Mouse (Mus musculus): ENCODE results near the gene Tnfsf13. TPM values are rescaled to one million over a fixed set of nuclear protein-coding genes. Genes with fewer than 3 reads are reported as not detected.
"Not testable (repeated sequence)": the region's sequence is repeated elsewhere in the genome, so short reads cannot be mapped to it uniquely, and the experiment has no call there.

Gene Tnfsf13
- total RNA-seq (2021): 1 to 10 TPM; 1.0 to 2.9 TPM
- long read RNA-seq, experiment 1, partial matches to known transcripts: 0 of 2 reads
- long read RNA-seq, experiment 1, other reads (novel, unspliced or antisense): 1 of 2 reads
- long read RNA-seq, experiment 2: 0 reads

DNA sequence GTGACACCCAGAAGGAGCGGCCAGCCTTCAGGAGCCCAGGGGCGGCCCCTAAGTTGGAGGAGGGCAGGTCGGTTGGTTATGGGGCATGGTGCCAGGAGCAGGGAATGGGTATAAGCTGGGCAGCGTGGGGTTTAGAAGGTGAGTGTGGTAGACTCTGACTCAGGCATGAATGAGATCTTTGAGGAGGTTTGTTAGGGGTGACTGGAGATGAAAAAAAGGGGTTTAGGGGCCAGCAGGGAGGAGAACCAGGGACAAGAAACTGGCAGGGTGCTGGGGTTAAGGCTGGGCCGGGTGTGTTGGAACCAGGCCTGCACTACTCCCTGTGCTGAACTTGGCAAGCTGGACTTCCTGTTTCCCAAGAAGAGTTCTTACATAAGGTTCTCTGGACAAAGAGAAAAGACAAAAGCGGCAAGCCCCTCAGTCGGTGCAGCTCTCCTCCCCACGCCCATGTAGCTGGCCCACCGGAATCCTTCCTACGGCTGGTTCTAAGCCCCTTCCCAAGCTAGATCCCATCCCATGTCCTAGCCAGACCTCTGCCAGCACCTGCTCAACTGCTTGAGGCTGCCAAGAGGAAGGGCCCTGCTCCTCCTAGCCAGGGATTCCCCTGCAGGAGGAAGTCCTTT, at the start of gene Tnfsf13:
Gene Tnfsf13 (minus strand): TSS at position 259 of the 623 bp plus-strand sequence.
- peak in 1 of 2 experiments; percentile 74 for DNase-seq (ENCODE audit: low spot score in 2 of 2)

DNA sequence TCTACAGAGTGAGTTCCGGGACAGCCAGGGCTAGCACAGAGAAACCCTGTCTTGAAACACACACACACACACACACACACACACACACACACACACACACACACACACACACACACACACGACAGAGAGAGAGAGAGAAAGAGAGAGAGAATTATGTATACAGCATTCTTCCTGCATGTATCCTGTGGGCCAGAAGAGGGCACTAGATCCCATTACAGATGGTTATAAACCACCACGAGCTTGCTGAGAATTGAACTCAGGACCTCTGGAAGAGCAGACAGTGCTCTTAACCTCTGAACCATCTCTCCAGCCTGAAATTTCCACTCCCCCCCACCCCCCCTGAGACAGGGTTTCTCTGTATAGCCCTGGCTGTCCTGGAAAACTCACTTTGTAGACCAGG, 45.8 kb upstream of the Tnfsf13 start:
- not testable (repeated sequence) for DNase-seq (ENCODE audit: low spot score in 2 of 2)

DNA sequence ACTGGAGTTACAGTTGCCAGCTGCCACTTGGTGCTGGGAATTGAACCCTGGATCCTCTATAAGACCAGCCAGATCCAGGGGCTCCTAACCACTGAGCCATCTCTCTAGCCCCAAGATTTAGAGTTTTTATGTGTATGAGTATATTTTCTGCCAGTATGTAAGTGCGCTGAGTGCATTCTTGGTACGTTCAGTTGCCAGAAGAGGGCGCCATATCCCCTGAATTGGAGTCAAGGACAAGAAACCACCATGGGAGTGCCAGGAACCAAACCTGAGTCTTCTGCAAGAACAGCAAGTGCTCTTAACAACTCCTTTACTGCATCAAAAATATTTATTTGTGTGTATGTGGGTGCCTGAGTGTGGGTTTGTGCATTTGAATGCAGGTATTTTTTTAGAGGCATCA, 43.5 kb upstream of the Tnfsf13 start:
- peak in 1 of 2 experiments; percentile 57 for DNase-seq (ENCODE audit: low spot score in 2 of 2)

DNA sequence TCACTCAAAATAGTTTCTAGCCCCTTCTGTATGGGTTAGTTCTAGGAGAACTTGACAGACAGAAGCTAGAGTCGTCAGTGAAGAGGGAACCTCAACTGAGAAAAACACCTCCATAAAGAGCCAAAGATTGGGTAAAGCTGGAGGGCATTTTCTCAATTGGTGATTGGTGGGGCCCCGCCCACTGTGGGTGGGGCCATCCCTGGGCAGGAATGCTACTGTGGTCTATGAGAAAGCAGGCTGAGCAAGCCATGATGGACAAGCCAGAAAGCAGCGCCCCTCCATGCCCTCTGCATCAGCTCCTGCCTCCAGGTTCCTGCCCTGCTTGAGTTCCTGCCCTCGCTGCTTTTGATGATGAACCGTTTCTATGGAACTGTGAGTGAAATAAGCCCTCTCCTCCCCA, 40.4 kb upstream of the Tnfsf13 start:
- no peak for DNase-seq (ENCODE audit: low spot score in 2 of 2)

DNA sequence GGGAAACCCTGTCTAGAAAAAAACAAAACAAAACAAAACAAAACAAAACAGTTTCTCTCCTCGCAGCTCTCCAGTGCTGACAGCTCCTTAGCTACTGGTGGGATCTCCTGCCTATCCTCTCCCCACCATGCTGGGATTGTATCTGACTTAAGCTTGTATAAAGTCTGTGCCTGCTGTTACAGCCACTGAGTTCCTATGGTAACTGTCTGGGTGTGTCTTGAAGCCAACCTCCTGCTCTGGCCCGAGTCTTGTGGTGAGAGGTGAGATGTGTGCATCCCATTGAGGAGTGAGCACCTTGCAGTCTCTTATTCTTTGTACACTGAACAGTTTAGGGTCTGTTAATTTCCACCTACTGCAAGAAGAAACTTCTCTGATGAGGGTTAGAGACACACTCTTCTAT, 37.5 kb upstream of the Tnfsf13 start:
- no peak for DNase-seq (ENCODE audit: low spot score in 2 of 2)

DNA sequence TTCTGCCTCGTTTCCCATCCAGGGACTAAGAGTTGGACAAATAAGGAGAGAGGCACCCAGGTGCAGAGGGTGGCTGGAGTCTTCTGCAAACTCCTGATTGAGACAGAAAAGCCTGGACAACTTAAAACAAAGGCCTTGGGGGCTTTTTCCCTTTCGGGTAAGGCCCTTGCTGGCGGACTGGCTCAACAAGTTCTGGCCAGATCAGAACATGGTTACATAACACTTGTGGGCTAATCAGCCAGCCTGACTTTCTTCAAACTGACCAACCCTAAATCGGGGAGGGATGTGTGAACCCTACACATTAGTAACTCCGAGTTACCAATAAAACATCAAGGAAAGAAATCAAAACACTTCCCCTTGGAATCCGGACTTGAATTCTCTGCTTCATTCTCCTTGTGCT, 35.3 kb upstream of the Tnfsf13 start:
- no peak for DNase-seq (ENCODE audit: low spot score in 2 of 2)

DNA sequence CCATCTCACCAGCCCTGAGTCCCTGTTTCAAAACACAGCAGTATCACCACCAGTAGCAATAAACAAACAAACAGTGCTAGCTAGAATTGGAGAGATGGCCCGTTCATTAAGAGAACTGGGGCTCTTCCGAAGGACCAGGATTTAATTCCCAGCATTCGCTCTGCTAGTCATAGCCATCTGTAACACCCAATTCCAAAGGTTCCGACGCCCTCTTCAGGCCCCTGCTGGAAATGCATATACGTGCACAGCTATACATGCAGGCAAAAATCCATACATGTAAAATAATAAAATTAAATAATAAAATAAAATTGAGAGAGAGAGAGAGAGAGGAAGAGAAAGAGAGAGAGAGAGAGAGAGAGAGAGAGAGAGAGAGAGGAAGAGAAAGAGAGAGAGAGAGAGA, 33.8 kb upstream of the Tnfsf13 start:
- DNase-seq (ENCODE audit: low spot score in 2 of 2): no peak

DNA sequence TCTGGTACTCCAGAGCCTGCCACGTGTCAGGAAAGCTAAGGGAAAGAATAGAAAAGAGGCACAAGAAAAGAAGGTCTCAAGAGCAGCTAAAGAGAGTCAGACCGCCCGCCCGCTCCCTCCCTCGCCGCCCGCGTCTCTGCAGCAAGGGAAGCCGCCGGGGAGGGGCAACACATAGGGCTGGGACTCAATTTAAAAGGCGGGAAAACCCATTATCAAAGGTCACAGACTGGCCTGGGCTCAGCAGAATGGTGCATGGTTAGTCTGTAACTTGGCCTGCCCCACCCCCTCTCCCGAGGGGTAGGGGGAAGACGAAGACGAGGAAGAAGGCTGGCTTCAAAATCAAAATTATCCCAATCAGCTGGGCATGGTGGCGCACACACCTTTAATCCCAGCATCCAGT, 33.1 kb upstream of the Tnfsf13 start:
- DNase-seq (ENCODE audit: low spot score in 2 of 2): no peak

DNA sequence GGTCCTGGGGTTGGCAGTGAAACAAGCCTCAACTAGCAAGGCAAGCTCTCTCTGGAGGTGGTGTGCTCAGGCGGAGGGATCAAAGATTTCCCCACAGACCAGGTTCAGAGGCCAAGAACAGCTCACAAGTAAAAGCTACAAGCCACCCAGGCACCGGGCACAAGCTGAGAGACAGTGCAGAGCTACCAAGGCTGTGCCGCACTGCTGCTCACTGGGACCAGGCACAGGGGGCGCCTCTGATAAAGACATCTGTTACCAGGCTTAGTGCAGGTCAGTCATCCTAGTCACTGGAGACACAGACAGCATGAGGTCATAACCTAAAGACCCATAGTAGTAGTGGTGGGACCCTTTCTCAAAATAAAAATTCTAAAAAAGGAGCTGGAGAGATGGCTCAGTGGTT, 31.4 kb upstream of the Tnfsf13 start:
- DNase-seq (ENCODE audit: low spot score in 2 of 2): no peak

DNA sequence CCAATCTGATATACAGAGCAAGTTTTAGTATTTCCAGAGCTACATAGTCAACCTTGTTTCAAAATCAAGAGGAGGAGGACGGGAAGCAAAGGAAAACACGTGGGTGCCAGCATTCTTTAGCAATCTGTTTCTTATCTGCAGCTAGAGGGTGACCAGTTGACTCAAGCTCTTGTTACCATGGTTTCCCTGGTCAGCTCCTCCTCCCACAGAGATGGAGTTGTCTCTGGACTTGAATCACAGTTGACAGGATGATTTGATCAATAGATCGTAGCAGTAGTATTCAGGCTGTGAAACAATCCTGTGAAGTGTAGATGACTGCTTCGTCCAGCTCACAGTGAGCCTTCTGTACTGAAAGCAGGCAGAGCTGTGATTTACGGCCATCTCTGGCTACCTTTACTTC, 30.3 kb upstream of the Tnfsf13 start:
- DNase-seq (ENCODE audit: low spot score in 2 of 2): no peak

DNA sequence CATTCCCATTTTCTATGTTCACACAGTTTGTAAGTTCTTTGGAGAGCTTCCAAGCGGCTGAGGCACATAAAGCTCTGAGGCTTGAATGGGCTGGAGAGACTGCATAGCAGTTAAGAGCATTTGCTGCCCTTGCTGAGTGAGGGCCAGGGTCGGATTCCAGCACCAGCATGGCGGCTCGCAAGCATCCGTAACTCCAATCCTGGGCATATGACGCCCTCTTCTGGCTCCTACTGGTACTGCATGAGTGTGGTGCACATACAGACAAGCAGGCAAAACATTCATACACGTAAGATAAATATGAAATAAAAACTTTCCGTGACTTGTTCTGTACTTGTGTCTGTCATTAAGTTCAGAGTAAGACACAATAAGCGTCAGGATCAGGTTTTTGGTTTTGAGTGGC, 29.9 kb upstream of the Tnfsf13 start:
- peak in 1 of 2 experiments; percentile 22 for DNase-seq (ENCODE audit: low spot score in 2 of 2)

DNA sequence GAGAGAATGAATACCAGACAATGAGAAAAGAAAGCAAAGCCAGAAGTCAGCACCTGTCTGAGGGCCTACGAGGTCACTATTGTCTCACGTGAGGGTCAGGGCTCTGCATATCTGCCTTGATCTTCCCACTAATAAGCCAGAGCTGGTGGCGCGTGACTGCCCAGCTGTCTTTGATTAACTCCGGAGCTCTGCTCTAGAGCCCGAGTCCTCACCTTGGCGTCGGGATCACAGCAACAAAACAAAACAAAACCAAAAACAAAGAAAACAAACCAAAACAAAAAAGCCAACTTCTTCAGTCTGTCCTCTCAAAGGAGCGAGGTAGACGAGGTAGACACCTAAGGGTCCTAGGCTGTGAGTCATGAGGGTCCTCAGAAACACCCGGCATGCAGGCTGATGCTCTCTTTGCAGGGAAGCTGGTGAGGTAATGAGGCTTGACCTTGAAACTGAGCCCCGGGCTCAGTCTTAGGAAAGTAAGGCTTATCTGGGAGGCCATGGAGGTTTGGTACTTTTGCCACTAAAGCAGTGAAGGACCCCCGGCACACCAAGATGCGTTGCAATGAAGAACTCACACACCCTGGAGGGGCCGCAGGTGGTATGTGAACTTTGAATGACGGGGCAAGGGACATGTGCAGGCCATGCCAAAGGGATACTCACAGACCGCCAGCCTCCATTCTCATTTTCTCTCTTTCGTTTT, 29.2 kb upstream of the Tnfsf13 start:
- DNase-seq (ENCODE audit: low spot score in 2 of 2): no peak

DNA sequence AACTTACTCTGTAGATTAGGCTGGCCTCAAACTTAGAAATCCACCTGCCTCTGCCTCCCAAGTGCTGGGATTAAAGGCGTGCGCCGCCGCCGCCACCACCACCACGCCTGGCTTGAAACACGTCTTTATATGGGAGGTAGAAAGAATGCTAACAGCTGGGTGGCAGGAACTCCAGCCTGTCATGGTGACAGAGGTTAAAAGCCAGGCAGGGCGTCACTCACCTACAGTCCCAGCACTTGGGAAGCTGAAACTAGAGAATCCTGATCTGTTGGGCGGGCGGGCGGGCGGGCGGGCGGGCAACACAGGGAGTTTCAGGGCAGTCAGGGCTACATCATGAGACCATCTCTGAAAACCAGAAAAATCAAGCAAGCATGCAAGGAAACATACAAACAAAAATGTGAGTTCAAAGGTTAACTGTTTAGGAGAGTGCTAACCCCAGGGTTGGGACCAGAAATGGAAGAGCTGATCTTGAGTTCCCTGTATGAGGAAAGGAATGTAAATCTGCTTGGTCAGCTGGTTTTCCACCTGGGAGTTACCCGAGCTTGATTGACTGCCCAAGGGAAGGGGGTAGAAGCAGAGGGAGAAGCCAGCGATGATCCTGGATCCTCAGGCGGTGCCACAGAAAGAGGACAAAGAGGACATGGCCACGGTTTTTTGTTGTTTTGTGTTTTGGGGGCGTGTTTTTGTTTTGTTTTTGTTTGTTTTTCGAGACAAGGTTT, 27.5 kb upstream of the Tnfsf13 start:
- no peak for DNase-seq (ENCODE audit: low spot score in 2 of 2)

DNA sequence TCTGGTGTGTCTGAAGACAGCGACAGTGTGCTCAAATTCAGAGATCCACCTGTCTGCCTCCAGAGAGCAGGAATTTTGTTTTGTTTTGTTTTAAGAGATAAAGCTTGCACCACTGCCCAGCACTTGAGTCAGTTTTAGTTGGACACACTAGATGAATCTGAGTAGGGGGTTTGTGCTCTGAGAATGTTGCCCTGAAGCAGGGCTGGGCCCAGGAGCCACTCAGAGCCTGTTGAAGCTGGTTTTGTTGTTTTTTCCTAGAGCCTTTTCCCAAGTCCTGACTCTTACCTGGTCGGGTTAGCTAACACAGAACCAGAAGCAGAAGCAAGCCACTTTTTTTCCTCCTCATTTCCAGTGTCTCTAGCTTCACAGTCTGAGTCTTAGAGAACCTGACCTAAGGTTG, 25.5 kb upstream of the Tnfsf13 start:
- no peak for DNase-seq (ENCODE audit: low spot score in 2 of 2)

DNA sequence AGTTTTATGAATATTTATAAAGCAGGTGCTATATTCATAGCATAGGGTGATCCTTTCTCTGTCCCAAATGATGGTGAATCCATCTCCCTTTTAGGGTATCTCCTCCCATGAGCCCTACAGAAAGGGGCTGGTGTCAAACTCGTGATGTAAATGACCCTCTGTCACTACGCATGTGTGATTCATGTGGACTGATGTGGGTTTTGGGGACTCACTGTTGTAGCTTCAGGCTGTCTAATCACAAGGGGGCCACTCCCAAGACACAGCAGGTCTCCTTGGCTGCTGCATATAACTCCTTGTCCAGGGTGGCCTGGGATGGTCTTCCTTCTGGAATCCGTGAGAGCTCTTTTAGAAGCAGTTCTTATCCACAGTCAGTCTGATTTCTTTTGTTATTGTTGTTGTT, 24.9 kb upstream of the Tnfsf13 start:
- DNase-seq (ENCODE audit: low spot score in 2 of 2): no peak

DNA sequence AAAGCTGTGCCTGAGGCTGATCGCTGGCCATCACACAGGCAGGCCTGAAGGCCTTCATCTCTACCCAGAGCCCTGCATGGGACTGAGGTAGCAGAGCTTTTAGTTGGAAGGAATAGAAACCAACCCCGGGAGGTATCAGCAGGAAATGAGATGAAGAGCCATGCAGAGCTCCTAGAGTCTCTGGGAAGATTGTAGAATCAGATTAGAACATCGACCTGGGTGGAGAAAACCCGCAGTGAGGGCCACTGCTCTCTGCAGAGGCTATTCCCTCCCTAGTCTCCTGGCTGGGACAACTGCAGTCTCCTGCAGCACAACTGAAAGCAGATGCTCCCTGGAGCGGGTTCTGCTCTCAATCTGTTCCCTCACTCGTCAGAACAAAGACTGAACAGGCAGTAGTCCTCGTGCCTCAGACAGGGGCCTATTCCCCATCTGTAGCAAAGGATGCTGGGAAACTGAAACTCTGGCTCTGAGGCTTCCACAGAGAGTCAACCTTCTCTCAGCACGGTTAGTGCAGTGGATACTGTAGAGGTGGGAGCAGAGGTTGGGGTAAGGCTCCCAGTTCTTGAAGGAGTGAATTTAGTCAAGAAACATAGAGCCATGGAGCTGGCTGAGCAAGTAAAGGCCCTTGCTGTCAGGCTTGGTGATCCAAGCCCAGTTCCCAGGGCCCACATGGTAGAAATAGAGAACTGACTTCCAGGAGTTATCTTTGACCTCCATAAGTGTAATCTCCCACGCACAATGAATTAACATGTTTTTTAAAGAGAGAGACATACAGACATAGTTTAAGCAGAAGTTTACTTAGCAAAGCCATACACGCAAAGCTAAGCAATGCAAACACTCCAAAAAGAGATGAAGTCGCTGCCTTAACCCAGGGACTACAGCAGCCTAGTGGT, 24.2 kb upstream of the Tnfsf13 start:
- DNase-seq (ENCODE audit: low spot score in 2 of 2): no peak

DNA sequence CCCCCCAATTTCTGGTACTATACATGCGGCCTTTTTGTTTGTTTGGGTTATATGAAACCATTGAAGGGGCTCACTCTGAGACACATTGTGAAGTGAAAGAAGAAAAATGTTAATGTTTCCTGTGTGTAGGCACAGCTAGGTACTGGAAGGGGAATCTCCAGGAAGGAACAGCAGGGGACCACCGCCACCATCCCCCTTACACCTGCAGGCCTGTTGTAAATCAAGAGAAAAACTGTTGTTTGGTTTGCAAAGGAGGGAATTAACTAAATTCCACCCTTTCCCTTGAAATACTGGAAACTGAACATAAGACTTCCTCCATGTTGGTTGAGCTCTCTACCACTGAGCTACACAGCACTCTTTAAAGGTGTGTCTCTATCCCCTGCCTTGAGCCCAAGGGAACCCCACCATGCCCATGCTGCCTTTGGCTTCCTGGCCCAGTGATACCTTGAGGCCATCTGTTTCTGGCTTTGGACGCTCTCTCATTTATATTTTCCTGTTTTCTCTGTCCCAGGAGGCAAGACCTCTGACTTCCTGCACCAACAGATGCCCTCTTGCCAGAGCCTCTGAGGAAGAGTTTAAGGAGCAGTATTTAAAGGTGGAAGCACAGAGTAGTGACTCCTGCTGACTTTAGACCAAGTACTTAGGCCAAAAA, 23.2 kb upstream of the Tnfsf13 start:
- no peak for DNase-seq (ENCODE audit: low spot score in 2 of 2)

DNA sequence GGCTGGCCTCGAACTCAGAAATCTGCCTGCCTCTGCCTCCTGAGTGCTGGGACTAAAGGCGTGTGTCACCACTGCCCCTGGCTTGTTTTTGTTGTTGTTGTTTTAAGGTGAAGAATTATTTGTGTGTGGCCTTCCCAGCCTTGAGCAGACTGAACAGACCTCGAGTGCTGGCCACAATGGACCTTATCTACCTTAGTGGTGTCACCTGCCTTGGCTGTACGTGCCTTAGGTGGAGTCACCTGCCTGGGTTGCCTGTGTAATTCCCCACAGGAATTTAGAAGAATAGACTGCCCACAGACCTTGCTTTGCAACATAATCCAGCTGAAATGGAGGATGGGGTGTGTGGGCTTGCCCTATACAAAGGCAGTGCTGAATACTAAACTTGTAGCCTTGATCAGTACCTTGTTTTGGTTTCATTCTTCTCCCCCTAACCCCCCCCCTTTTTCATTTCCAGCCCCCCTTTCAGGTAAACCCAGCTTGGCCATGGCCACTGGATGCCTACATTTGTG, 22.3 kb upstream of the Tnfsf13 start:
- DNase-seq (ENCODE audit: low spot score in 2 of 2): no peak

DNA sequence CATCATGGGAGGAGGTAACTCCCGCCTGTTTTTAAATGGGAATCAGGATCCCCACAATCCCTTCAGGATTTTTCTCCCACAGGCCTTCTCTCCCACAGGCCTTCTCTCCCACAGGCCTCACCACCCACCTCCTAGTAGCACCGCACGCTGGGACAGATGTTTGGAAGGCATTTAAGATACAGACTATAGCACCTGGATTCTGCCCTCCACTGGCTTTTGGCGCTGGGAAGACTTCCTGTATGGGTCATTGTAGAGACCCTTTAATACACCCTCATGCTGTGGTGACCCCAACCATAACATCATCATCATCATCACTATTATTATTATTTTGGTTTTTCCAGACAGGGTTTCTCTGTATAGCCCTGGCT, 21.9 kb upstream of the Tnfsf13 start:
- no peak for DNase-seq (ENCODE audit: low spot score in 2 of 2)

DNA sequence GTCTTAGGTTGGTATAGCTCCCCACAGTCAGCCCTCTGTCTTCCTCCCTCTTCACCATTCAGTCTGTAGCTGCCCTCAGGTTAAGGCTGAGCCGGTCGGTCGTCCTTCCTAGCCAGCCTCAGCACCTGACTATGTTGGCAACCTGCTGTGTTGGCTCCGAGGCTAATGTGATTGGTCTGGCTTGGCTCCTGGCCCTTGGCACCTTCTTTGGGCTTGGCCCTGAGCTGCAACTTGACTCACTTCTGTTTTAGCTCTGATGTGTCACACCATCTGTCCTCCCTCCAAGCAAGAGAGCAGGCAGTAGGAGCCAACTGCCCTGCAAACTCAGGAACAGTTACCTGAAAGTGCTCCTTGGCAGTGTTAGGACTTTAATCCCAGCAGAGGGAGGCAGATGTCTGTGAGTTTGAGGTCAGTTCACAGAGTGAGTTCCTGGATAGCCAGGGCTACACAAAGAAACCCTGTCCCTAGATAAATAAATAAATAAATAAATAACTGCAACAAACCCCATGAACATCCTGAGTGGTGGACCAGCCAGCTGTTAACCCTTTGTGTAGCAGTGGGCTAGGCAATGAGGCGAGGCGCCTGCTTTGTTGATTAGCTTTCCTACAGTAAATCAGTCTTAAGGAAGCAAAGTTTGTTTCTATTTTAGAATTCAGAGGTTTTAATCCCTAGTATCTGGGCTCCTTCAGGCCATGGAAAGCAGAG, 21.3 kb upstream of the Tnfsf13 start:
- peak in 1 of 2 experiments; percentile 62 for DNase-seq (ENCODE audit: low spot score in 2 of 2)

Measured in gastrocnemius, postnatal 4 days (tissue).